Mouse (Mus musculus): ENCODE results near the gene Gas2. TPM values are rescaled to one million over a fixed set of nuclear protein-coding genes. Genes with fewer than 3 reads are reported as not detected.

Gas2 gene
- total and polyA plus RNA-seq, 2 experiments from 2014 or later, result 5.5 to 6.1 TPM

DNA sequence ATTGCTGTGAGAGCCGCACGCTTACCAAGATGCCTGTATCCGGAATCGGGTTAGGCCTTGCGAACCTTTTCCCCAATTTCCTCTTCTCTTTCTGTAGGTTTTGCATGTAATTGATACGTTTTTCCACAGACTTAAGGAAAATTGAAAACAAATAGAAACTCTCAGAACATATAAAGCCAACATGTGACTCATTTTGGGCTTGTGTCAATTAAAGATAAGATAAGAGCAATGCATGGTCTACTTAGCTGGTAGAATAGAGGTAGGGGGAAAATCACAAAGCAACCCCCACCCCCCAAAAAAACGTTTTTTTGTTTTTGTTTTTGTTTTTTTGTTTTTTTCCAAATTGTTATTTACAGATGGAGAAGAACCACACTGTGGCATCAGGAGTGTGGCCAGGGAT, 151.6 kb downstream of the Gas2 start:
- no peak for TF ChIP-seq EP300 (IDR thresholded peaks at IDR 0.05; ENCODE audit: low read depth)
- Histone ChIP-seq H3K4me3 (ENCODE audit: low read depth, low read length) (no peak overlapping the region), H3K27me3 (ENCODE audit: control insufficient read depth, insufficient read depth, low read length) (no peaks in the 10 kb centered on the region), H3K4me1 (ENCODE audit: control insufficient read depth, insufficient read depth) (no peaks in the 10 kb centered on the region), H3K36me3 (replicated peaks; ENCODE audit: control insufficient read depth, insufficient read depth, low read length) (no peaks in the 10 kb centered on the region), H3K9ac (replicated peaks; ENCODE audit: low read depth, low read length) (no peak overlapping the region), H3K9me3 (replicated peaks; ENCODE audit: control insufficient read depth, low read length) (no peaks in the 10 kb centered on the region), H3K27ac (ENCODE audit: low read depth) (no peak overlapping the region), H3K4me2 (ENCODE audit: low read depth, low read length) (no peak overlapping the region)
- DNase-seq (ENCODE audit: low spot score) (no peak), ATAC-seq (ENCODE audit: insufficient read depth, low read depth) (no peak)
- 73% methylated on average over 7 of the region's 7 CpGs for WGBS

DNA sequence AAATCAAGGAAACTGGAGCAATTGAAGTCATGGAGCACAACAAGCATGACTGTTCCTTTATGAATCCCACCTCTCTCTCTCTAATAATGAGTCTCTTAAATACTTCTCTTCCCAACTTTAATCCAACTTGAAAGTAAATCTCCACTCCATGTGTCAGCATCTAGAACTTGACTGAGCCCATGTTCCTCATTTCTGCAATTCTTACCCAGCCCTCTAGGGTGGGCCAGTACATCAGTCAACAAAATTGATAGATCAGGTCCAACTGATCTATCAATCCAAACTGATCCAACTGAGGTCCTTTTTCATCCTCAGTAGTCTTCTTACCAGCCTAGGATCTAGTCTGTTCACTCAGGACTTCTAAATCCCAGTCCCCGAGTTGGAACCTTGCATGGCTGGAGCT, 153.4 kb downstream of the Gas2 start:
- H3K4me1 ChIP-seq (ENCODE audit: control insufficient read depth, insufficient read depth), result no peaks in the 10 kb centered on the region
- no peaks in the 10 kb centered on the region for H3K9me3 ChIP-seq (replicated peaks; ENCODE audit: control insufficient read depth, low read length)
- H3K4me3 ChIP-seq (ENCODE audit: low read depth, low read length), result no peak overlapping the region
- H3K27ac ChIP-seq (ENCODE audit: low read depth), result no peak overlapping the region
- TF ChIP-seq EP300 (IDR thresholded peaks at IDR 0.05; ENCODE audit: low read depth), result no peak
- no peak for TF ChIP-seq CTCF (IDR thresholded peaks at IDR 0.05; ENCODE audit: low read depth)
- H3K36me3 ChIP-seq (replicated peaks; ENCODE audit: control insufficient read depth, insufficient read depth, low read length), result no peaks in the 10 kb centered on the region
- ATAC-seq (ENCODE audit: insufficient read depth, low read depth) (no peak), DNase-seq (ENCODE audit: low spot score) (no peak)
- no peaks in the 10 kb centered on the region for H3K27me3 ChIP-seq (ENCODE audit: control insufficient read depth, insufficient read depth, low read length)
- no peak overlapping the region for H3K4me2 ChIP-seq (ENCODE audit: low read depth, low read length)
- 78% methylated on average over 1 of the region's 1 CpGs for WGBS
- H3K9ac ChIP-seq (replicated peaks; ENCODE audit: low read depth, low read length), result no peak overlapping the region

- Histone ChIP-seq H3K27ac (ENCODE audit: low read depth) (no peak within 1 kb of the TSS), H3K4me3 (ENCODE audit: low read depth, low read length) (no peak within 1 kb of the TSS), H3K9ac (replicated peaks; ENCODE audit: low read depth, low read length) (no peak within 1 kb of the TSS), H3K9me3 (replicated peaks; ENCODE audit: control insufficient read depth, low read length) (no peaks in the 10 kb centered on the region), H3K36me3 (replicated peaks; ENCODE audit: control insufficient read depth, insufficient read depth, low read length) (no peaks in the 10 kb centered on the region), H3K4me1 (ENCODE audit: control insufficient read depth, insufficient read depth) (no peaks in the 10 kb centered on the region), H3K4me2 (ENCODE audit: low read depth, low read length) (no peak within 1 kb of the TSS), H3K27me3 (ENCODE audit: control insufficient read depth, insufficient read depth, low read length) (no peaks in the 10 kb centered on the region)
- DNase-seq (ENCODE audit: low spot score), result no peak
- ATAC-seq (ENCODE audit: insufficient read depth, low read depth), result no peak
- WGBS, result 72% methylated on average over 3 of the region's 3 CpGs
- TF ChIP-seq CTCF (IDR thresholded peaks at IDR 0.05; ENCODE audit: low read depth), result no peak
- no peak for TF ChIP-seq EP300 (IDR thresholded peaks at IDR 0.05; ENCODE audit: low read depth)
Observed at GRCm38 (mm10) chr7:52015628-52016027, 153.8 kb downstream of the Gas2 start, which contains the start of gene 1700015G11Rik. Gene 1700015G11Rik, minus strand, starts transcription at chr7:52015728.

DNA sequence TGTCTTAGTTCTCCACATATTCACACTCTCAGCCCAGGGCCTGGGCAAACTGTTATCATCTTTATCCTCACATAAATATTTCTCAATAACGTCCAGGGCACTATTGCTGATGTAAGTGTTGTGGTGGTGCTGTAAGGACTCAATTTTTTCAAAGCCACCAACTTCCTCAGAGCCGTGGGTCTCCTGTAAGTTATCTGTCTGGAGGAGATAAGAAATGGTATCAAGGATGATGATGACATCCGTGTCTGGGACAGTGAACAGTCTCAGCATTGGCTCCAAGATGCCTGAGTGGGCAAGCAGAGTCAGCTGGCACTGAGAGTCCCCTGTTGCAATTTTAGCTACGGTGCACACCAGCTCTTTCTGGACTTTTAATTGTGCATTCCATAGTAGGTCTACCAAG, 160.2 kb downstream of the Gas2 start:
- Histone ChIP-seq H3K36me3 (replicated peaks; ENCODE audit: control insufficient read depth, insufficient read depth, low read length) (no peaks in the 10 kb centered on the region), H3K4me1 (ENCODE audit: control insufficient read depth, insufficient read depth) (no peaks in the 10 kb centered on the region), H3K9ac (replicated peaks; ENCODE audit: low read depth, low read length) (no peak overlapping the region), H3K9me3 (replicated peaks; ENCODE audit: control insufficient read depth, low read length) (no peaks in the 10 kb centered on the region), H3K4me3 (ENCODE audit: low read depth, low read length) (no peak overlapping the region), H3K27me3 (ENCODE audit: control insufficient read depth, insufficient read depth, low read length) (no peaks in the 10 kb centered on the region), H3K27ac (ENCODE audit: low read depth) (no peak overlapping the region), H3K4me2 (ENCODE audit: low read depth, low read length) (no peak overlapping the region)
- no peak for TF ChIP-seq EP300 (IDR thresholded peaks at IDR 0.05; ENCODE audit: low read depth)
- no peak for TF ChIP-seq CTCF (IDR thresholded peaks at IDR 0.05; ENCODE audit: low read depth)
- DNase-seq (ENCODE audit: low spot score) (no peak), ATAC-seq (ENCODE audit: insufficient read depth, low read depth) (no peak)
- WGBS, result 29% methylated on average over 4 of the region's 4 CpGs

- H3K4me1 ChIP-seq (ENCODE audit: control insufficient read depth, insufficient read depth), result no peaks in the 10 kb centered on the region
- no peaks in the 10 kb centered on the region for H3K27me3 ChIP-seq (ENCODE audit: control insufficient read depth, insufficient read depth, low read length)
- H3K4me2 ChIP-seq (ENCODE audit: low read depth, low read length), result no peak overlapping the region
- TF ChIP-seq CTCF (IDR thresholded peaks at IDR 0.05; ENCODE audit: low read depth), result no peak
- TF ChIP-seq EP300 (IDR thresholded peaks at IDR 0.05; ENCODE audit: low read depth), result no peak
- WGBS, result 84% methylated on average over 5 of the region's 5 CpGs
- no peaks in the 10 kb centered on the region for H3K9me3 ChIP-seq (replicated peaks; ENCODE audit: control insufficient read depth, low read length)
- no peaks in the 10 kb centered on the region for H3K36me3 ChIP-seq (replicated peaks; ENCODE audit: control insufficient read depth, insufficient read depth, low read length)
- ATAC-seq (ENCODE audit: insufficient read depth, low read depth) (no peak), DNase-seq (ENCODE audit: low spot score) (no peak)
- no peak overlapping the region for H3K4me3 ChIP-seq (ENCODE audit: low read depth, low read length)
- no peak overlapping the region for H3K9ac ChIP-seq (replicated peaks; ENCODE audit: low read depth, low read length)
- H3K27ac ChIP-seq (ENCODE audit: low read depth), result no peak overlapping the region
Observed at GRCm38 (mm10) chr7:52024050-52024626, 162.3 kb downstream of the Gas2 start.
